Mouse (Mus musculus) C2C12 (cell line): ENCODE data around the gene Kat2a. TPM values are rescaled to one million over a fixed set of nuclear protein-coding genes. Genes with fewer than 3 reads are reported as not detected.
"Not testable (repeated sequence)": the region's sequence is repeated elsewhere in the genome, so short reads cannot be mapped to it uniquely, and the experiment has no call there.

ENCODE experiments used
- H3K27me3 ChIP-seq: one replicate; pipeline ENCODE4 v1.6.1; 2011; ENCODE audit not compliant: control insufficient read depth, insufficient read depth, insufficient read length
- H3K36me3 ChIP-seq: one replicate; pipeline ENCODE4 v1.6.1; 2011; ENCODE audit not compliant: control insufficient read depth, insufficient read depth
- H3K4me3 ChIP-seq: one replicate; pipeline ENCODE4 v1.5.1; 2011; ENCODE audit warnings: mild to moderate bottlenecking, control low read depth; ENCODE audit not compliant: poor library complexity, insufficient read depth, severe bottlenecking
- H3K79me2 ChIP-seq: one replicate; pipeline ENCODE4 v1.6.1; 2011; ENCODE audit not compliant: control insufficient read depth, insufficient read depth
- H3K79me3 ChIP-seq: one replicate; pipeline ENCODE4 v1.6.1; 2011; ENCODE audit warnings: low read depth, control low read depth
- H3ac ChIP-seq: one replicate; pipeline ENCODE3; 2011; ENCODE audit warnings: low read depth; ENCODE audit not compliant: control insufficient read depth, insufficient read length
- CEBPB ChIP-seq: IDR thresholded peaks from one replicate; pipeline ENCODE4 v1.6.1; 2011; ENCODE audit warnings: low read depth, mild to moderate bottlenecking, control low read depth, moderate library complexity
- CTCF ChIP-seq: IDR thresholded peaks from one replicate; pipeline ENCODE4 v1.5.1; 2011; ENCODE audit not compliant: control insufficient read depth, insufficient read depth, insufficient read length
- FOSL1 ChIP-seq: IDR thresholded peaks from one replicate; pipeline ENCODE4 v1.8.0; 2011; ENCODE audit warnings: mild to moderate bottlenecking, low read length; ENCODE audit not compliant: poor library complexity, insufficient read depth, severe bottlenecking
- MAX ChIP-seq: IDR thresholded peaks from one replicate; pipeline ENCODE4 v1.6.1; 2011; ENCODE audit warnings: mild to moderate bottlenecking, control low read depth
- MYOD1 ChIP-seq: IDR thresholded peaks from one replicate; pipeline ENCODE4 v1.6.1; 2011; ENCODE audit warnings: low read depth; ENCODE audit not compliant: control insufficient read depth, insufficient read length
- MYOG ChIP-seq: IDR thresholded peaks from one replicate; pipeline ENCODE4 v1.6.1; 2011; ENCODE audit not compliant: control insufficient read depth, insufficient read length; ENCODE audit errors: extremely low read depth
- USF1 ChIP-seq: IDR thresholded peaks from one replicate; pipeline ENCODE4 v1.6.1; 2011; ENCODE audit warnings: low read depth, mild to moderate bottlenecking, control low read depth, moderate library complexity
- polyA plus RNA-seq: library from polyadenylated mRNA; unstranded; fragments of >200 nt; fragmentation: generic; extraction: Trizol; gene quantifications from one replicate; pipeline ENCODE4 v1.2.1, GENCODE M21; 2012; ENCODE audit warnings: missing spikeins

Kat2a gene
- polyA plus RNA-seq, 1 experiment: 50.3 TPM

DNA sequence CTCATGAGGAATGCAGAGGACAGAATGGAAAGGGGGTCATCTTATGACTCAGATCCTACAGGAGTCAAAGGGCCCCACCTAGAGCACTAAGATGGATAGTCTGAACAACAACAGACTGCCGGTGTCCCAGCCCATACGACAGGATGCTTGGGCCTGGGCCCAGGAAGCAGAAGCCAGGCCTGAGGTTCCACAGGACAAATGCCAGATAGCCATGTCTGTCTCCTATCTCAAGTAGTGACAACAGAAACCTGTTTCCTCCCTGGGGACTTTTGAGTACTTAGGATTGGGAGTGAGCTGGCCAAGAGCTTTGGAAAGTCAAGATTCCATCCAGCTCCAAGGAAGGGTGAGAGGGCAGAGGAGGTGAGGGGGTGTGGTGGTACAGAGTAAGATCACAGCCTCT is 40.3 kb downstream of the Kat2a start:
- Histone ChIP-seq H3K79me3 (no peaks in the 10 kb centered on the region), H3K79me2 (no peaks in the 10 kb centered on the region), H3K27me3 (peaks cover 44% of the 10 kb centered on the region), H3ac (no peak overlapping the region), H3K36me3 (no peaks in the 10 kb centered on the region), H3K4me3 (no peak overlapping the region)
- TF ChIP-seq MAX (no peak), USF1 (no peak), MYOD1 (no peak), CEBPB (no peak), CTCF (no peak)

DNA sequence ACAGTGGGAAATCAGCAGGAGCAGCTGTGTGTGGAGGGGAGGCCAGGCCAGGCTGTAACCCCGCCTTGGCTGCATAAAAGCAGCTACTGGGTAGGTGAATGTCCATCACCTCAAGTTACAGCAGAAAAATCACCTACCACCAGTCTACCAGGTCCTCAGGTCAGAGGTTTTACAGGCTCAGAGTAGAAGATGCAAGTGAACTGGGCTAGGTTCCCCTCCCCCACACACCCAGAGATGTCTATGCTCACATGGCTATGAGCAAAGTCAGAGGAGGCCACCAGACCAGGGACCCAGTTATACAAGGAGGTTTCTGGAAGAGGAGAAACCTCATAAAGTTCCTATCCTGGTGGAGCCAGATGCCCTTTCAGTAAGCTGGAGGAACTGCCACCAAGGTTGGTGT is 41.2 kb downstream of the Kat2a start:
- Histone ChIP-seq H3K27me3 (peaks cover 39% of the 10 kb centered on the region), H3ac (no peak overlapping the region), H3K36me3 (no peaks in the 10 kb centered on the region), H3K79me3 (no peaks in the 10 kb centered on the region), H3K4me3 (no peak overlapping the region), H3K79me2 (no peaks in the 10 kb centered on the region)
- no peak for TF ChIP-seq MYOG
- TF ChIP-seq MYOD1: no peak
- no peak for TF ChIP-seq FOSL1
- no peak for TF ChIP-seq CEBPB
- TF ChIP-seq CTCF: no peak
- no peak for TF ChIP-seq MAX
- TF ChIP-seq USF1: no peak

DNA sequence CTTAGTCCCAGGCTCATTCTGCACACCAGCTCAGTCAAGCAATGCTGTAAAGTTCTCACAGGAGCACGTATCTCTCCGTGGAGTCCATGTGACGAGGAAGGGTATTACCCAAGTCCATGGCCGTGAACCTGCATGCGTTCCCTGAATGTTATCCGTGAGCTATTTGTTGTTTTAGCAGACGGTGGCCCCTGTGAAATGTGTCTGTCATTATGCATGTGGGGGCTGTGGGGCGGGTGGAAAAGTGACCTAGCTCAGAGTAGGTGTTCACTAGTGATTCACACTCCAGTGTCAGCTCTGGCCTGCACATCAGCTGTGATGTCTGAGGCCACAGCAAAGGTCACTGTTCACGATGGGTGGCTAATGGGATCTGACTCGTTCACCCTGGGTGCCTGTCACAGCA is 52.5 kb downstream of the Kat2a start:
- TF ChIP-seq MAX: no peak
- Histone ChIP-seq H3ac (no peak overlapping the region), H3K36me3 (no peaks in the 10 kb centered on the region), H3K4me3 (no peak overlapping the region), H3K79me3 (no peaks in the 10 kb centered on the region), H3K27me3 (peaks cover 21% of the 10 kb centered on the region), H3K79me2 (no peaks in the 10 kb centered on the region)

DNA sequence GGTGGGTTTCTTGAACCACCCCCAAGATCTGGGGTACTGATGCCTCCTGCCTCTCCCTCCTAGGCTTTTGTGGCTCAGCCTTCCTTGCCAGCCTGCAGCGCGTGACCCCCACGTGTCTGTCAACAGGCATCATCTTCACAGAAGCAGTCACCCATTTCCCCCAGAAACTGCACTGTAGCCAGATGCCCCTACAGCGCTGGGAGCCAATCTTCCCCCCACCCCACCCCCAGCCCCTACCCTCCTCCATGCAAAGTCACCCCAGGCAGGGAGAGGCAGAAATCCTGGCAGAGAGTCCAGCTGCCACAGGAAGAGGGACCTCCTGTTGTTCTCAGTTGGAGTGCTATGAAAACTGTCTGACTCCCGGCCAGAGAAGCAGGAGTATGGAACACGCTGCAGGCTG is 55.8 kb downstream of the Kat2a start:
- H3K79me2 ChIP-seq: no peaks in the 10 kb centered on the region
- H3ac ChIP-seq: no peak overlapping the region
- no peaks in the 10 kb centered on the region for H3K36me3 ChIP-seq
- H3K27me3 ChIP-seq: peaks cover 21% of the 10 kb centered on the region
- TF ChIP-seq MYOG (no peak), MAX (no peak), CEBPB (no peak), FOSL1 (no peak), MYOD1 (no peak), USF1 (no peak), CTCF (no peak)
- no peaks in the 10 kb centered on the region for H3K79me3 ChIP-seq
- H3K4me3 ChIP-seq: no peak overlapping the region

DNA sequence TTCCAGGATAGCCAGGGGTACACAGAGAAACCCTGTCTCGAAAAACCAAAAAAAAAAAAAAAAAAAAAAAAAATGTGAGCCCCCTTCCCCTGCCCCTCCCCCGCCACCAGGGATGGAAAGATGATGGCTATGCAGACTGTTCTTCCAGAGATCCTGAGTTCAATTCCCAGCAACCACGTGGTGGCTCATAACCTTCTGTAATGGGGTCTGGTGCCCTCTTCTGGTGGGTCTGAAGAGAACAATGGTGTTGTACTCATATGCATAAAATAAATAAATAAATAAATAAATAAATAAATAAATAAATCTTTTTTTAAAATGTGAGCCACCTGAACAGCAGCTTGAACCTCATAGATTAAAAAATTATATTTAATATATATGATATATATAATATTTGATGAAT is 56.7 kb downstream of the Kat2a start:
- not testable (repeated sequence) for H3K36me3 ChIP-seq, H3K79me3 ChIP-seq, H3K4me3 ChIP-seq, H3ac ChIP-seq, H3K79me2 ChIP-seq
- peaks cover 15% of the 10 kb centered on the region for H3K27me3 ChIP-seq

Other genes starting within 250 kb of the Kat2a start
- 4.4 TPM for gene Klhl11, start 239.7 kb downstream of the Kat2a start, polyA plus RNA-seq
- 86.6 TPM for gene Acly, start 184.5 kb downstream of the Kat2a start, polyA plus RNA-seq
- gene Ttc25, start 166.9 kb downstream of the Kat2a start, polyA plus RNA-seq: 0.06 TPM
- gene Cnp, start 137.6 kb downstream of the Kat2a start, polyA plus RNA-seq: 10.2 TPM
- 36.1 TPM for gene Nkiras2, start 93.2 kb downstream of the Kat2a start, polyA plus RNA-seq
- 89.7 TPM for gene Dnajc7, start 92.3 kb downstream of the Kat2a start, polyA plus RNA-seq
- gene Zfp385c, start 20.0 kb downstream of the Kat2a start, polyA plus RNA-seq: not detected
- 0.64 TPM for gene Dhx58, start 8.2 kb downstream of the Kat2a start, polyA plus RNA-seq
- 0.68 TPM for gene Hspb9, start 1.4 kb upstream of the Kat2a start, polyA plus RNA-seq
- 136 TPM for gene Rab5c, start 25.8 kb upstream of the Kat2a start, polyA plus RNA-seq
- gene Kcnh4, start 47.5 kb upstream of the Kat2a start, polyA plus RNA-seq: not detected
- not detected for gene Hcrt, start 50.5 kb upstream of the Kat2a start, polyA plus RNA-seq
- gene Ghdc, start 58.5 kb upstream of the Kat2a start, polyA plus RNA-seq: 5.5 TPM
- 2.4 TPM for gene Stat5b, start 138.3 kb upstream of the Kat2a start, polyA plus RNA-seq
- gene Stat5a, start 146.9 kb upstream of the Kat2a start, polyA plus RNA-seq: 13.3 TPM
- gene Stat3, start 227.1 kb upstream of the Kat2a start, polyA plus RNA-seq: 36.1 TPM